Comparison of ENCODE assay signal across 33 mouse cellular contexts in the genomic region with DNA sequence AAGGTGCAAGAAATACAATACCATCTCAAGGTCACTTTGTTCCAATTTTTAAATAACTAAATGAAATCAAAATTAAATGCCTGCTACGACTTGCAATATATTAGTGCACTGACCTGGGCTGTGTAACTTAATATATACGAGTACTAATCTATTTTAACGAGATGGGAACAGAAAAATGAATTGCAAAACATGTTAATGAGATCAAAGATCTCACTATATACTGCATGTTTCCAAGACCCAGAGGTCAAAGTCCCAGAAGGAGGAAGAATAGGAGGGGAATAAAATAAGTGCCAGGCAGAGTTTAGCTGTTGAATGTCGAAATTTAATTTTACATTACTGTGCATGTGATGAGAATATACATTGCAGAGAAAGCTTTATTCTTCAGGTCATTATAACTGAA.
"Had no signal": no experiment of that assay in that cellular context is flagged by ENCODE, and none has a peak within 500 bp of the region (broad histone marks: within the 10 kb centered on the region; RNA-seq: fewer than 3 reads in every experiment).

No protein-coding gene starts in this region.

- H3K27ac ChIP-seq: heart, embryonic 10.5 days; heart, embryonic 13.5 days; heart, embryonic 15.5 days; hindbrain, embryonic 10.5 days; hindbrain, embryonic 12.5 days; hindbrain, embryonic 13.5 days; hindbrain, embryonic 14.5 days; hindbrain, embryonic 15.5 days; hindbrain, postnatal 0 days; kidney, embryonic 15.5 days; kidney, postnatal 0 days; layer of hippocampus, adult 2 months; left cerebral cortex, adult 2 months had no signal

- H3K4me1 ChIP-seq: heart, embryonic 10.5 days; heart, embryonic 12.5 days; heart, embryonic 13.5 days; heart, embryonic 15.5 days; hindbrain, embryonic 10.5 days; hindbrain, embryonic 12.5 days; hindbrain, embryonic 13.5 days; hindbrain, embryonic 15.5 days; kidney, embryonic 15.5 days had no signal

- ATAC-seq: hindbrain, embryonic 16.5 days; hindbrain, postnatal 0 days; inflammation-experienced regulatory T-cells, adult 6 months had no signal

- H3K9ac ChIP-seq: heart, embryonic 12.5 days; heart, embryonic 13.5 days; heart, embryonic 15.5 days; hindbrain, embryonic 12.5 days; hindbrain, embryonic 13.5 days; hindbrain, embryonic 14.5 days; hindbrain, embryonic 15.5 days; kidney, embryonic 15.5 days had no signal

- H3K27me3 ChIP-seq: heart, embryonic 12.5 days; heart, embryonic 13.5 days; heart, embryonic 15.5 days; hindbrain, embryonic 12.5 days; hindbrain, embryonic 13.5 days; hindbrain, embryonic 15.5 days; kidney, embryonic 15.5 days had no signal

- H3K4me2 ChIP-seq: heart, embryonic 11.5 days; heart, embryonic 12.5 days; heart, embryonic 13.5 days; heart, embryonic 15.5 days; hindbrain, embryonic 12.5 days; hindbrain, embryonic 13.5 days; hindbrain, embryonic 14.5 days; hindbrain, embryonic 15.5 days; kidney, embryonic 15.5 days had no signal

- DNase-seq: heart, postnatal 10 days; heart, postnatal 14 days; heart, postnatal 36 days; heart, postnatal 4 days; kidney, adult 11 months; kidney, adult 18-20 months; kidney, adult 2 months; kidney, adult 8-10 months; kidney, adult 9 months; kidney, postnatal 10 days; kidney, postnatal 14 days; kidney, postnatal 25 days; kidney, postnatal 36 days; kidney, postnatal 4 days; layer of hippocampus, adult 9-11 months; layer of hippocampus, postnatal 36 days had no signal

- H3K4me3 ChIP-seq: heart, embryonic 10.5 days; heart, embryonic 12.5 days; heart, embryonic 13.5 days; heart, embryonic 15.5 days; hindbrain, embryonic 10.5 days; hindbrain, embryonic 12.5 days; hindbrain, embryonic 13.5 days; hindbrain, embryonic 15.5 days; kidney, embryonic 15.5 days; layer of hippocampus, adult 2 months; left cerebral cortex, adult 2 months had no signal

- H3K36me3 ChIP-seq: heart, embryonic 10.5 days; heart, embryonic 12.5 days; heart, embryonic 13.5 days; heart, embryonic 15.5 days; hindbrain, embryonic 10.5 days; hindbrain, embryonic 12.5 days; hindbrain, embryonic 13.5 days; hindbrain, embryonic 15.5 days; kidney, embryonic 15.5 days had no signal

- H3K9me3 ChIP-seq: heart, embryonic 10.5 days; heart, embryonic 12.5 days; heart, embryonic 13.5 days; heart, embryonic 15.5 days; hindbrain, embryonic 10.5 days; hindbrain, embryonic 12.5 days; hindbrain, embryonic 13.5 days; hindbrain, embryonic 15.5 days; kidney, embryonic 15.5 days had no signal
